ENCODE assay signal across 12 mouse cellular contexts in genomic region chr7:100466781-100467510, GRCm38 (mm10). TPM values are rescaled to one million over a fixed set of nuclear protein-coding genes. Genes with fewer than 3 reads are reported as not detected.
A peak's percentile ranks its signal among the peaks of the same experiment; 100 is the strongest.
DNase-seq lines count a peak whose midpoint lies in the region; ATAC-seq lines count a peak whose summit lies in the region.
"Had no signal": no experiment of that assay in that cellular context is flagged by ENCODE, and none has a peak within 500 bp of the region (broad histone marks: within the 10 kb centered on the region; RNA-seq: fewer than 3 reads in every experiment).

No protein-coding gene starts in this region.

- H3K4me3 ChIP-seq in heart, embryonic 12.5 days: peak overlapping the region; percentile 9
- H3K4me3 ChIP-seq in midbrain, embryonic 12.5 days: no peak overlapping the region
- H3K4me3 ChIP-seq in midbrain, embryonic 16.5 days (ENCODE audit: low read depth, low read length): no peak overlapping the region
- H3K4me3 ChIP-seq in liver, embryonic 16.5 days (ENCODE audit: low read depth, low read length): peak overlapping the region; percentile 70
- H3K4me3 ChIP-seq: embryonic facial prominence, embryonic 13.5 days; neural tube, embryonic 13.5 days had no signal

- peaks cover 12% of the 10 kb centered on the region for H3K36me3 ChIP-seq in heart, embryonic 12.5 days
- H3K36me3 ChIP-seq in midbrain, embryonic 12.5 days: peaks cover 66% of the 10 kb centered on the region
- peaks cover 6% of the 10 kb centered on the region for H3K36me3 ChIP-seq in midbrain, embryonic 16.5 days (ENCODE audit: control insufficient read depth, insufficient read depth, low read length)
- H3K36me3 ChIP-seq in liver, embryonic 16.5 days (ENCODE audit: control insufficient read depth, insufficient read depth): peaks cover 6% of the 10 kb centered on the region; the same call in 1 of the 2 replicates

- H3K27me3 ChIP-seq in heart, embryonic 12.5 days (replicated peaks): no peaks in the 10 kb centered on the region
- H3K27me3 ChIP-seq in midbrain, embryonic 12.5 days: no peaks in the 10 kb centered on the region
- H3K27me3 ChIP-seq in midbrain, embryonic 16.5 days (ENCODE audit: control insufficient read depth, insufficient read depth, low read depth, low read length): no peaks in the 10 kb centered on the region
- no peaks in the 10 kb centered on the region for H3K27me3 ChIP-seq in liver, embryonic 16.5 days (ENCODE audit: control insufficient read depth, insufficient read depth, low read depth, low read length)
- H3K27me3 ChIP-seq: CH12.LX; embryonic facial prominence, embryonic 13.5 days; neural tube, embryonic 13.5 days had no signal

- H3K4me1 ChIP-seq in heart, embryonic 12.5 days (replicated peaks): peaks cover 48% of the 10 kb centered on the region
- no peaks in the 10 kb centered on the region for H3K4me1 ChIP-seq in midbrain, embryonic 12.5 days
- H3K4me1 ChIP-seq in midbrain, embryonic 16.5 days (ENCODE audit: control insufficient read depth, insufficient read depth, low read length): no peaks in the 10 kb centered on the region
- peaks cover 75% of the 10 kb centered on the region for H3K4me1 ChIP-seq in liver, embryonic 16.5 days (ENCODE audit: control insufficient read depth, low read depth, low read length)
- H3K4me1 ChIP-seq: neural tube, embryonic 13.5 days had no signal

- peak overlapping the region; percentile 1; the same call in 1 of the 2 replicates for H3K9ac ChIP-seq in heart, embryonic 12.5 days
- H3K9ac ChIP-seq in midbrain, embryonic 12.5 days (replicated peaks): no peak overlapping the region
- no peak overlapping the region for H3K9ac ChIP-seq in midbrain, embryonic 16.5 days (ENCODE audit: low read depth, low read length)
- H3K9ac ChIP-seq in liver, embryonic 16.5 days (ENCODE audit: low read depth, low read length): peak overlapping the region; percentile 88
- H3K9ac ChIP-seq: embryonic facial prominence, embryonic 13.5 days; neural tube, embryonic 13.5 days had no signal

- H3K4me2 ChIP-seq in heart, embryonic 12.5 days: peak overlapping the region; percentile 57; the same call in 1 of the 2 replicates
- no peak overlapping the region for H3K4me2 ChIP-seq in midbrain, embryonic 12.5 days (replicated peaks)
- H3K4me2 ChIP-seq in midbrain, embryonic 16.5 days (ENCODE audit: low read length): no peak overlapping the region
- peak overlapping the region; percentile 74 for H3K4me2 ChIP-seq in liver, embryonic 16.5 days (ENCODE audit: low read depth, low read length)
- H3K4me2 ChIP-seq: embryonic facial prominence, embryonic 13.5 days; neural tube, embryonic 13.5 days had no signal

- no peaks in the 10 kb centered on the region for H3K9me3 ChIP-seq in heart, embryonic 12.5 days (replicated peaks)
- no peaks in the 10 kb centered on the region for H3K9me3 ChIP-seq in midbrain, embryonic 12.5 days
- no peaks in the 10 kb centered on the region for H3K9me3 ChIP-seq in midbrain, embryonic 16.5 days (replicated peaks; ENCODE audit: control insufficient read depth, low read length, poor library complexity, severe bottlenecking)
- H3K9me3 ChIP-seq in liver, embryonic 16.5 days (replicated peaks; ENCODE audit: control insufficient read depth, low read length): no peaks in the 10 kb centered on the region
- H3K9me3 ChIP-seq: embryonic facial prominence, embryonic 13.5 days; neural tube, embryonic 13.5 days had no signal

- H3K27ac ChIP-seq in heart, embryonic 12.5 days (ENCODE audit: poor library complexity, severe bottlenecking): peak overlapping the region; percentile 87
- 0 out of 2 replicates have a peak overlapping the region, but pooled peaks have one; percentile 35 for H3K27ac ChIP-seq in midbrain, embryonic 12.5 days (replicated peaks)
- H3K27ac ChIP-seq in midbrain, embryonic 16.5 days (ENCODE audit: low read length): no peak overlapping the region
- H3K27ac ChIP-seq in liver, embryonic 16.5 days (ENCODE audit: low read length): peak overlapping the region; percentile 100
- H3K27ac ChIP-seq: neural tube, embryonic 13.5 days had no signal

- DNase-seq in heart, adult 9 months (ENCODE audit: low spot score in 2 of 2): no peak
- no peak for DNase-seq in cerebellum, adult 11-12 months
- DNase-seq in gastrocnemius, postnatal 10 days: no peak
- no peak for DNase-seq in thymus, adult 18-20 months

- WGBS in heart, embryonic 12.5 days: 68% methylated on average over 11 of the region's 11 CpGs
- WGBS in midbrain, embryonic 12.5 days: 92% methylated on average over 11 of the region's 11 CpGs
- 91% methylated on average over 11 of the region's 11 CpGs for WGBS in midbrain, embryonic 16.5 days
- 29% methylated on average over 11 of the region's 11 CpGs for WGBS in liver, embryonic 16.5 days (ENCODE audit: insufficient replicate concordance)

- ATAC-seq in heart, embryonic 12.5 days (ENCODE audit: insufficient number of reproducible peaks, low FRiP score): peak; percentile 91
- ATAC-seq in midbrain, embryonic 12.5 days (ENCODE audit: low FRiP score, low read depth): no peak
- no peak for ATAC-seq in midbrain, embryonic 16.5 days
- ATAC-seq in liver, embryonic 16.5 days (ENCODE audit: low read depth): peak; percentile 92

RNA-seq across cellular contexts. Expression of gene Ucp3, which starts 5.8 kb away (rescaled TPM):
- 0.10 and 0.20 TPM in 2 replicates for polyA plus RNA-seq in heart, embryonic 12.5 days (2016; fragmentation: Nextera tagmentation; extraction: Ambion mirVana)
- not detected in 2 replicates for polyA plus RNA-seq in midbrain, embryonic 12.5 days (2016; fragmentation: Nextera tagmentation; extraction: Ambion mirVana)
- polyA plus RNA-seq in midbrain, embryonic 16.5 days (2015; fragmentation: Nextera tagmentation; extraction: Ambion mirVana): not detected in 2 replicates
- 0.05 and 0.08 TPM in 2 replicates for polyA plus RNA-seq in liver, embryonic 16.5 days (2015; fragmentation: Nextera tagmentation; extraction: Ambion mirVana)
- total RNA-seq in gastrocnemius, postnatal 10 days (2021): 10 to 100 TPM; 77.1 to 79.5 TPM
- total RNA-seq: CH12.LX had no signal
- polyA plus RNA-seq: embryonic facial prominence, embryonic 13.5 days; limb, embryonic 11.5 days; neural tube, embryonic 13.5 days had no signal

RNA-seq across cellular contexts. Expression of gene Ucp2, which starts 26.2 kb away (rescaled TPM):
- 240 and 245 TPM in 2 replicates for polyA plus RNA-seq in heart, embryonic 12.5 days (2016; fragmentation: Nextera tagmentation; extraction: Ambion mirVana)
- 68.6 and 87.1 TPM in 2 replicates for polyA plus RNA-seq in midbrain, embryonic 12.5 days (2016; fragmentation: Nextera tagmentation; extraction: Ambion mirVana)
- 59.5 and 69.5 TPM in 2 replicates for polyA plus RNA-seq in midbrain, embryonic 16.5 days (2015; fragmentation: Nextera tagmentation; extraction: Ambion mirVana)
- polyA plus RNA-seq in liver, embryonic 16.5 days (2015; fragmentation: Nextera tagmentation; extraction: Ambion mirVana): 722 and 766 TPM in 2 replicates
- 100 to 1,000 TPM; 133 to 155 TPM for total RNA-seq in gastrocnemius, postnatal 10 days (2021)

RNA-seq across cellular contexts. Expression of gene Dnajb13, which starts 47.8 kb away (rescaled TPM):
- 0.10 and 0.28 TPM in 2 replicates for polyA plus RNA-seq in heart, embryonic 12.5 days (2016; fragmentation: Nextera tagmentation; extraction: Ambion mirVana)
- 0.37 and 0.93 TPM in 2 replicates for polyA plus RNA-seq in midbrain, embryonic 12.5 days (2016; fragmentation: Nextera tagmentation; extraction: Ambion mirVana)
- 3.9 and 4.4 TPM in 2 replicates for polyA plus RNA-seq in midbrain, embryonic 16.5 days (2015; fragmentation: Nextera tagmentation; extraction: Ambion mirVana)
- polyA plus RNA-seq in liver, embryonic 16.5 days (2015; fragmentation: Nextera tagmentation; extraction: Ambion mirVana): 3.0 and 4.4 TPM in 2 replicates
- total RNA-seq in gastrocnemius, postnatal 10 days (2021): not detected

Comparison
In these comparisons a context has a peak if more than half of its experiments do, and no peak if none do; other contexts are left out.
1. ATAC-seq: peak in heart, embryonic 12.5 days (single experiment) and liver, embryonic 16.5 days (single experiment); none in midbrain, embryonic 12.5 days (single experiment) and midbrain, embryonic 16.5 days (single experiment).
2. H3K4me2 ChIP-seq: peak in heart, embryonic 12.5 days (single experiment) and liver, embryonic 16.5 days (single experiment); none in midbrain, embryonic 12.5 days (single experiment) and midbrain, embryonic 16.5 days (single experiment).
3. H3K4me3 ChIP-seq: peak in heart, embryonic 12.5 days (single experiment) and liver, embryonic 16.5 days (single experiment); none in midbrain, embryonic 12.5 days (single experiment) and midbrain, embryonic 16.5 days (single experiment).
4. H3K9ac ChIP-seq: peak in heart, embryonic 12.5 days (single experiment) and liver, embryonic 16.5 days (single experiment); none in midbrain, embryonic 12.5 days (single experiment) and midbrain, embryonic 16.5 days (single experiment).